Mouse (Mus musculus) stomach, embryonic 16.5 days (tissue): ENCODE data around the gene Fam76b. TPM values are rescaled to one million over a fixed set of nuclear protein-coding genes. Genes with fewer than 3 reads are reported as not detected.

ENCODE experiments used
- ATAC-seq: fragments of 200-750 bp; cut with Nextera tagmentation; 2 replicates; pipeline ENCODE4 v1.8.0; 2017; ENCODE audit warnings: moderate number of reproducible peaks, moderate TSS enrichment; ENCODE audit not compliant: insufficient read depth, low FRiP score
- H3K27ac ChIP-seq: fragments of 300-500 bp; sonication (generic); 2 replicates; pipeline ENCODE4 v1.5.1; 2014; ENCODE audit warnings: low read length
- H3K27me3 ChIP-seq: fragments of 300-500 bp; sonication (generic); 2 replicates; pipeline ENCODE4 v1.6.1; 2014; ENCODE audit warnings: low read length, control low read depth, mixed read lengths; ENCODE audit not compliant: control insufficient read depth, insufficient read depth
- H3K36me3 ChIP-seq: fragments of 300-500 bp; sonication (generic); 2 replicates; pipeline ENCODE4 v1.6.1; 2014; ENCODE audit warnings: low read length; ENCODE audit not compliant: control insufficient read depth, insufficient read depth
- H3K4me1 ChIP-seq: fragments of 300-500 bp; sonication (generic); 2 replicates; pipeline ENCODE4 v1.6.1; 2014; ENCODE audit warnings: low read length, control low read depth, mixed read lengths; ENCODE audit not compliant: control insufficient read depth, insufficient read depth
- H3K4me2 ChIP-seq: fragments of 300-500 bp; sonication (generic); 2 replicates; pipeline ENCODE4 v1.6.1; 2014; ENCODE audit warnings: low read depth, low read length, mixed read lengths
- H3K4me3 ChIP-seq: fragments of 300-500 bp; sonication (generic); replicated peaks from 2 replicates; pipeline ENCODE4 v1.5.1; 2014; ENCODE audit warnings: mild to moderate bottlenecking, low read length
- H3K9ac ChIP-seq: fragments of 300-500 bp; sonication (generic); 2 replicates; pipeline ENCODE4 v1.6.1; 2014; ENCODE audit warnings: low read length
- H3K9me3 ChIP-seq: fragments of 300-500 bp; sonication (generic); replicated peaks from 2 replicates; pipeline ENCODE4 v1.6.1; 2016; ENCODE audit warnings: low read length, control low read depth; ENCODE audit not compliant: control insufficient read depth
- WGBS: fragments of 180-500 bp; shearing (Covaris S2); extraction: QIAGEN DNeasy Blood & Tissue Kit; methylation state at CpG from one replicate; pipeline ENCODE4 v1.1.7; 2014; 5-methylcytosine and 5-hydroxymethylcytosine counted together
- polyA plus RNA-seq: library from polyadenylated mRNA; unstranded; fragments of >200 nt; fragmentation: Nextera tagmentation; extraction: Ambion mirVana; gene quantifications from 2 replicates; pipeline ENCODE4 v1.2.1, GENCODE M21; 2015

The Fam76b gene
- polyA plus RNA-seq, 1 experiment from 2014 or later = 18.3 TPM

- Histone ChIP-seq H3K9me3 (no peaks in the 10 kb centered on the region), H3K36me3 (peaks cover 35% of the 10 kb centered on the region), H3K27ac (no peak overlapping the region), H3K9ac (no peak overlapping the region), H3K4me2 (no peak overlapping the region), H3K4me3 (no peak overlapping the region), H3K27me3 (no peaks in the 10 kb centered on the region), H3K4me1 (no peaks in the 10 kb centered on the region)
- ATAC-seq = no peak
- WGBS = 93% methylated on average over 9 of the region's 9 CpGs
Observed at GRCm38 (mm10) chr9:13818369-13818768, 9.1 kb upstream of the Fam76b start.

GRCm38 (mm10) chr9:13820774-13821173 is 6.7 kb upstream of the Fam76b start:
- no peak overlapping the region for H3K9ac ChIP-seq
- no peak overlapping the region for H3K4me2 ChIP-seq
- H3K4me1 ChIP-seq = peaks cover 8% of the 10 kb centered on the region
- H3K4me3 ChIP-seq = no peak overlapping the region
- no peaks in the 10 kb centered on the region for H3K9me3 ChIP-seq
- ATAC-seq = no peak
- H3K36me3 ChIP-seq = peaks cover 26% of the 10 kb centered on the region
- no peak overlapping the region for H3K27ac ChIP-seq
- no peaks in the 10 kb centered on the region for H3K27me3 ChIP-seq
- 92% methylated on average over 3 of the region's 3 CpGs for WGBS

- Histone ChIP-seq H3K4me2 (peak overlapping the region; percentile 79), H3K36me3 (peaks cover under 1% of the 10 kb centered on the region; the same call in 1 of the 2 replicates), H3K4me1 (peaks cover 13% of the 10 kb centered on the region), H3K9ac (peak overlapping the region; percentile 94), H3K27me3 (no peaks in the 10 kb centered on the region), H3K4me3 (peak overlapping the region; percentile 87), H3K9me3 (no peaks in the 10 kb centered on the region), H3K27ac (peak overlapping the region; percentile 99)
- 1% methylated on average over 8 of the region's 8 CpGs for WGBS
- ATAC-seq = no peak
Observed at GRCm38 (mm10) chr9:13825896-13826295, 1.6 kb upstream of the Fam76b start.

GRCm38 (mm10) chr9:13826391-13826805 is 1.1 kb upstream of the Fam76b start:
- Histone ChIP-seq H3K9ac (peak overlapping the region; percentile 94), H3K4me3 (peak overlapping the region; percentile 87), H3K27me3 (no peaks in the 10 kb centered on the region), H3K4me2 (peak overlapping the region; percentile 79), H3K9me3 (no peaks in the 10 kb centered on the region), H3K27ac (peak overlapping the region; percentile 99), H3K4me1 (peaks cover 13% of the 10 kb centered on the region), H3K36me3 (peaks cover 5% of the 10 kb centered on the region; the same call in 1 of the 2 replicates)
- WGBS = 0% methylated on average over 31 of the region's 31 CpGs
- peak; percentile 14; the same call in 1 of the 2 replicates for ATAC-seq

- Histone ChIP-seq H3K9me3 (no peaks in the 10 kb centered on the region), H3K27ac (peak within 1 kb of the TSS; percentile 99), H3K36me3 (peaks cover 10% of the 10 kb centered on the region; the same call in 1 of the 2 replicates), H3K27me3 (no peaks in the 10 kb centered on the region), H3K4me3 (peak within 1 kb of the TSS; percentile 87), H3K4me1 (peaks cover 13% of the 10 kb centered on the region), H3K4me2 (peak within 1 kb of the TSS; percentile 90), H3K9ac (peak within 1 kb of the TSS; percentile 94)
- peak; percentile 93 for ATAC-seq
- under 1% methylated on average over 44 of the region's 44 CpGs for WGBS
Observed at GRCm38 (mm10) chr9:13826832-13827405, 597 bp upstream of the Fam76b start, which contains the start of gene Cep57. Gene Cep57 (minus strand): TSS chr9:13827107.

DNA sequence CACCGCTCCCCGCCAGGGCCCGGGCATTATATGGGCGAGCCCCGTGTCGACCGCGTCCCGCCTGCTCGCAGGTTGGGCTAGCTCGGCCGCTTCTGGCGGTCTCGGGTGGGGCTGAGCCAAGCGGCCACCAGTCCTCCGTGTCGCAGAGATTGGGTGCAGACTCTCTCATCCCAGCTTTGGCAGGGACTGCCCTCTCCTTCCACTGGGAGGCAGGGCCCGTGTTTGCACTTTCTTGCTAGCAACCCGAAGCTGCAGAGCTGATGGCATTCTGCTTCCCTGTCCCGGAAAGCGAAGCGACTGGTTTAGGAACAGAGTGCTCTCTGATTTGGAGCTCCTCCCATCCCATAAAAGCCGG is 548 bp downstream of the Fam76b start:
- peak; percentile 12 for ATAC-seq
- Histone ChIP-seq H3K27ac (peak overlapping the region; percentile 95), H3K9ac (peak overlapping the region; percentile 92), H3K4me2 (peak overlapping the region; percentile 90), H3K9me3 (no peaks in the 10 kb centered on the region), H3K4me1 (peaks cover 13% of the 10 kb centered on the region), H3K4me3 (peak overlapping the region; percentile 87), H3K36me3 (peaks cover 11% of the 10 kb centered on the region; the same call in 1 of the 2 replicates), H3K27me3 (no peaks in the 10 kb centered on the region)
- WGBS = under 1% methylated on average over 23 of the region's 23 CpGs

DNA sequence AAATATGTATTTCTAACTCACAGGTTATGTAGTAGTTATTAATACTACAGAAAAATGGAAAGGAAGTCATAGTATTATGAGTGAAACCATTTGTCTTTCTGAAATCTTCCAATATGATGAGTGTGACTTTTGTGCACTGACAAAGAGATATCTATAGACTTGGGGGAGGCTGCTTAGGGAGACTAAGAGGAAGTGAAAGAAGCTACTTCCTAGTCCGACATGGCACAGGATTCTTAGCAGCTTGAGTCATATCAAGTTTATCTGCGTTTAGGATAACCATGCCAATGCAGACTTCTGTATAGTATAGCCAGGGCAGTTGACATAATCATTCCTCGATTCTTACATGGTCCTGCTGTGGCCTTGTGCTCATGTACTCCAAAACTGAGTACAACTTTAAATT is 7.7 kb downstream of the Fam76b start:
- no peaks in the 10 kb centered on the region for H3K9me3 ChIP-seq
- 78% methylated on average over 3 of the region's 3 CpGs for WGBS
- H3K4me3 ChIP-seq = no peak overlapping the region
- ATAC-seq = no peak
- H3K27me3 ChIP-seq = no peaks in the 10 kb centered on the region
- no peak overlapping the region for H3K27ac ChIP-seq
- H3K36me3 ChIP-seq = peaks cover 29% of the 10 kb centered on the region
- no peaks in the 10 kb centered on the region for H3K4me1 ChIP-seq
- no peak overlapping the region for H3K9ac ChIP-seq
- no peak overlapping the region for H3K4me2 ChIP-seq

GRCm38 (mm10) chr9:13836726-13837125 is 9.2 kb downstream of the Fam76b start:
- WGBS = 59% methylated on average over 2 of the region's 2 CpGs
- Histone ChIP-seq H3K36me3 (peaks cover 31% of the 10 kb centered on the region), H3K27ac (no peak overlapping the region), H3K4me3 (no peak overlapping the region), H3K9ac (no peak overlapping the region), H3K4me1 (no peaks in the 10 kb centered on the region), H3K9me3 (no peaks in the 10 kb centered on the region), H3K27me3 (no peaks in the 10 kb centered on the region), H3K4me2 (no peak overlapping the region)
- no peak for ATAC-seq

DNA sequence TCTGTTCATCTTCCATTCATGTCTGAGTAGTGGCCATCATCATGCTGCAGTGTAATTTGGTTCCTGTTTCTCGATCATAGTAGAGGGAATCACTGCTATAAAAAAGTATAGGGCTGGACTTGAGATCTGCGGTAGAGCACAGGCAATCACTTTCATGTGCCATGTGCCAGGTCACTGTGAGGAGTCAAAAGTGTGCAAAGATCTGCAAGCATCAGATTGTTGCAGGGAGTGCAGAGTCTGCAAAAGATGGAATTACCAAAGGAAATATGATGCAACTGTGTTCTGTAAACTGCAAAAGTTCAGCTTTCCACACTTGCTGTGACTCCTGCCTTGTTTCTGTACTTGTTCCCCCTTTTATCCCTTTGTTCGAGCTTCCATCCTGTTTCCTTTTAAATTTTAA is 20.1 kb downstream of the Fam76b start:
- Histone ChIP-seq H3K4me1 (no peaks in the 10 kb centered on the region), H3K9me3 (no peaks in the 10 kb centered on the region), H3K4me2 (no peak overlapping the region), H3K4me3 (no peak overlapping the region), H3K27me3 (no peaks in the 10 kb centered on the region), H3K27ac (no peak overlapping the region), H3K9ac (no peak overlapping the region), H3K36me3 (peaks cover 8% of the 10 kb centered on the region; the same call in 1 of the 2 replicates)
- WGBS = 84% methylated on average over 3 of the region's 3 CpGs
- ATAC-seq = no peak
